Mouse (Mus musculus) layer of hippocampus, adult 8-10 months (tissue): ENCODE measurements around the gene Kif6. TPM values are rescaled to one million over a fixed set of nuclear protein-coding genes. Genes with fewer than 3 reads are reported as not detected.
A peak's percentile ranks its signal among the peaks of the same experiment; 100 is the strongest.

Experiments
- DNase-seq, 2 experiments: peaks; one replicate each; pipeline ENCODE4 v3.0.0; 2022; ENCODE audit warnings: low spot score in 2 of 2
- total RNA-seq, 4 experiments: library from RNA; stranded (reverse); gene quantifications; 2 replicates each; pipeline ENCODE4 v1.2.4; 2022

The Kif6 gene
- total RNA-seq, 4 experiments from 2014 or later: 4.5 to 8.3 (median 5.8) TPM

DNA sequence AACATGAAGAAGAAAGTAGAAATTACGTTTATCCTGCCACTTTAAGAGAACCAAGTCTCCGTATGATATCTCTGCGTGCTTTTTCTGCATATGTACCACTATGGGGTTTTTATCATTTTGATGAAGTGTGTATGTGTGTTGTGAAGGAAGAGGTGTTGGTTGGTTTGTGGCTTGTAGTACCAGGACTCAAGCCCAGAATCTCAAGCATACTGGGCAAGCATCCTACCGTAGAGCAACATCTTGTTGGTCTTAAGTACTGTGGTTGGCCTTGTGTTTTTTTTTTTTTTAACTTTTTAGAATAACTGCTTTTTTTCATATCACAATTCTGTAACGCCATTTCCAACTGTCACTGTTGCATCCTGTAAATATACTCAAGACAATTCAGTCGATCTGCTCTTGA lies 277.5 kb downstream of the Kif6 start:
- DNase-seq: no peak

- no peak for DNase-seq
Observed at GRCm38 (mm10) chr17:49894471-49894870, 279.5 kb downstream of the Kif6 start.

DNA sequence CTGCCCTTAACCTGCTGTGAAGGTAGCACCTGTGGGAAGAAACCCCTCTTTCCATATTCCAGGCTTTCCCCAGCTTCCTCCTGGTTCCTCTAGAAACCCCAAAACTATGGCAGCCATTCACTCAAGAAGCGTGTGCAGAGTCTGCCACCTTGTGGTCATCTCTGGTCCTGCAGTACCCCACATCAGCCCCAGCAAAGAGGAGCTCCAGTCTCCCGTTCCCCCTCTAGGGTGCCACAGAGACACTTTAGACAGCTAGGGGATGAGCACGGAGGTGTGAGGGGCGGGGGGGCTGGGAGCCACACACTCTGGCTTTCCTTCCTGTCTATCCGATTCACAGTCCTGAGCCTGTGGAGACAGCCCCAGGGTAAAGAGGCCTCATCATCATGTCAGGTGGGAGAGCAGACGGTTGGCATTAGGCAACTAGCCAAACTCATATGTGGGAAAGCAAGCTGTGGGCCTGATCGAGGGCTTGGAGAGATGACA lies 284.0 kb downstream of the Kif6 start:
- peak; percentile 74 to 92 for DNase-seq

- no peak for DNase-seq
Observed at GRCm38 (mm10) chr17:49902613-49903012, 287.7 kb downstream of the Kif6 start.

DNA sequence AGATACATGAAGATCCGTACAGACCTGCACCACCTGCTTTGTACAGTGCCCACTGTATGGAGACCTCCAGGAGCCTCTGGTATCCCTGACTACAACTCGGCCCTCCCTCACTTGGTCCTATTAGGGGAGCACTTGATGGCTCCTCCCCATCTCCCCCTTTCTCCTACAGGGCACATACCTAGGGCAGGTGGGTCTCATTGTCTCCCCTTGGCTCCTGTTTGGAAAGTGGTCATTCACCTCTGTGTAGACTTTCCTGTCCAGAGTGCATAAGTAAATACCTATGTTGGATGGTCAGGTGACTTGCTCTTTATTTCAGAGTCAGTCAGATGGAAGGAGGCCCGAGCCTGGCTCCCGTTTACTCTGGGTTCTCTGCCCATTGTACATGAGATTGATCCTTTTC lies 308.5 kb downstream of the Kif6 start:
- DNase-seq: no peak

DNA sequence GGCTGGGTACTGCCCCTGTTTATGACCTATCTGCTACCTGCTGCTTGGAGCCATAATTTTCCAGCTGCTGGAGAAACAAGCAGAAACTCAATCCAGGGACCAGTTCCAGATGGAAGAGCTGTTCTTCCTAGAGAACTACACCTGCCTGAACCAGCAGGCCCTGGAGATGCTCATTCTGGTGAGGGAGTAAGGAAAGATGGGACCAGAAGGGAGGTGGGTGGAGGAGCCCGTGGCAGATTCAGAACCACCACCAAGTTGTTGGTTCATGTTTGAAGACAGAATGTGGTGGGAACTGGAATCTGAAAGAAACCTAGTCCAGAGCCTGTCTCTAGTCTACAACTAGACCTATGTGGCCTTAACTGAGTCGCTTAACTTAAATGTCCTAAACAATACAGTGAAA lies 312.7 kb downstream of the Kif6 start:
- peak; percentile 17 to 26 for DNase-seq

- no peak for DNase-seq
Observed at GRCm38 (mm10) chr17:49933806-49934205, 318.9 kb downstream of the Kif6 start.

- DNase-seq: no peak
Observed at GRCm38 (mm10) chr17:49934586-49934985, 319.6 kb downstream of the Kif6 start.

DNA sequence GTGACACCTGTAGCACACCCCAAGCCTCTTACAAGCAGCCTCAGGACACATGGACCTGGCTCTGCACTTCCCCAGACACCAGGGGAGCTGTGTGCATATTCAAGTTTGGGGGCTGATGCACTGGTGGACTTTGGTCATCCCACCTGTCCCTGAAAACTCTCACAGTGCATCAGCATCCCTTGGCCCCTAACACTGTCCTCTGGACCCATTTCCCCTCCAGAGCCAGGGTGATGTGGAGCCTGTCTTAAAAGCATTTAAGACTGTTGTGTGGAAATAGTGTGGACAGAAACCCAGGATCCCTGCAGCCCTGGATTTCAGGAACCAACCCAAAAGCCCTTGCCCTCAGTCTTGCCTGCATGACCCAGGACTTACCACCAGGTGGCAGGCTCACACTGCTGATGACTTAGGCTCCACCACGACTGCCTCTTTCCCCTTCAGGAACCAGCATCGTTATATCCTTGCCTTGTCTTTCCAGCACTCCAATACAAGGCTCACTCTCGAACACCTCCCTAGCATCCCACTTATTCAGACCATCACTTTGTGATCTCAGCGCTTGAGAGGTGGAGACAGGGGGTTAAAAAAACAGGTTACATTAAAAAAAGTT lies 320.8 kb downstream of the Kif6 start:
- peak; percentile 61 to 82 for DNase-seq

DNA sequence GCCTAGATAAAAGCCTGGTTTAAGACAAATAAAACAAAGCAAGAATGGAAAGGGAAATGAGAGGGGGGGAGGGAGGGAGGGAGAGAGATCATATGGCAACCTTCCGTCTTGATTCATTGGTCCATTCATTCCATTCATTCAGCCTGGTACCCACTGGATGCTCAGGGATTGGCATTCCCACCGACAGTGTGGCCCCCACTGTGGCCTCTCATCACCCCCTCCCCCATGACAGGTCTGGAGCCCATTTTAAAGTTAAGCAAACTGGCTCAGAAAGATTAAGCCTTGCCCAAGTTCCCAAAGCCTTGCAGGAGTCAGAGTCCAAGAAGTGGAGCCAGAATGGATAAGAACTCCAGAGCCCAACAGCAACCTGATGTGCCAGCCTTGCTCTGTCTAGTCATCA lies 321.3 kb downstream of the Kif6 start:
- DNase-seq: no peak

GRCm38 (mm10) chr17:49939146-49939545 lies 324.2 kb downstream of the Kif6 start:
- no peak for DNase-seq

GRCm38 (mm10) chr17:49942674-49943073 lies 327.7 kb downstream of the Kif6 start:
- no peak for DNase-seq

DNA sequence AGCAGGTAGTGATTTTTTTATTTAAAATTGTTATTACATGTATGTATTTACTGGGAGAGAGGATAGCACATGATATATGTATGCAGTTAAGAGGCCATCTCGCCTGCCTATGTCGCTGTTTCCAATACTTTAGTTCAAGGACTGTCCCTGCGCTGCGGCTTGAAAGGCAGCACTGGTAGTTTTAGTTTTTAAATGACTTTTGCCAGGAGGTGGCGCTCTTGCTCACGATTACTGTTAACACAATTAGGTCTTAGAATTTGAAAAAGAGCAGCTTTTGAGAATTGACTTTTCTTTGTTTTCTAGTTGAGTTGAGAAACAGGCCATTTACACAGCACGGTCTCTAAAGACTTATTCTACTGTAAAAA lies 336.5 kb downstream of the Kif6 start:
- peak; percentile 58 to 87 for DNase-seq

DNA sequence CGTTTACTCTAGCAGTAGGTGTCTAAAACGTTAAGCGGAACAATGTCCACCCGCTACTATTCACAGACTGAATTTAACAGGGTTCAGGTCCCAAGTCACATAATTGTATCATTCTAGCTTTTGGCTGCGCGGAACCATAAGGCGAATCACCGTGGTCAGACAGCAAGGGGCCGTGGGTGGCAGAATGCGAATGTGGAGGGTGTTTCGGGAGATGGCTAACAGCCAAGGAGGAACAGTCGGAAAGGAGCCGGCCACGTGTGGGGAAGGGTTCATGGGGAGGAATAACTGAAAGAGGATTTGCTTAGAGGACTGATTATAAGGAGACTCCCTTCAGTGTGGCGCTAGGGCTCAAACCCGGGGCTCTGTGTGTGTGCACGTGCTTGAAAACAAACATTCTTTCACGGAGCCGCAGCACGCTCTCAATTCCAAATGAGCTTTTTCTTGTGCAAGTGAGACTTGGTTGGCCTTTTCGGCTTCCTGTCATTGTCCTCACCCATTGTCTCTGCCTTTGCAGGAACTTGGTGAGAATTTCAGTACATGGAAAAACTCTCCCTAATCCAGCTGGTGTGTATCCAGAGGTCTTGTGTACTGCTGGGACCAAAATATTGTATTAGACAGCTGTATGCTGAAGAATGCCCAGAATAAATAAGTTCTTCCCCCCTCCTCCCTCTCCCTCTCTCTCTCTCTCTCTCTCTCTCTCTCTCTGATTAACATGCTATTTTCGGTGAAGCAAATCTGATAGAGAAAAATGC lies 337.1 kb downstream of the Kif6 start:
- DNase-seq: no peak

DNA sequence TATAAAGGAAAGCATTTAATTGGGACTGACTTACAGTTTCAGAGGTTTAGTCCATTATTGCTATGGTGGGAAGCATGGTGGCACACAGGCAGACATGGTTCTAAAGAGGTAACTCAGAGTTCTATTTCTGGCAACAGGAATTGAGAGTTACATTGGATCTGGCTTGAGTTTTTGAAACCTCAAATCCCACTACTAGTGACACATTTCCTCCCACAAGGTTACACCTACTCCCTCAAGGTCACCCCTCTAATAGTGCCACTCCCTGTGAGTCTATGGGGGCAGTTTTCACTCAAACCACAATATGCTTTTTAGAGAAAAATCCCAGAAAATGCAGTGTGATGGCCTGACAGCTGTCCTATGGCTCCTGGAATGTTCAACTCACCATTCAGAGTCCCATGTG lies 344.1 kb downstream of the Kif6 start:
- no peak for DNase-seq

Other genes with a start within 250 kb of the Kif6 start
- 10 to 100 TPM; 14.6 to 19.1 (median 17.0) TPM for gene Mocs1, start 186.8 kb upstream of the Kif6 start, total RNA-seq
- 10 to 100 TPM; 66.2 to 85.4 (median 78.1) TPM for gene Daam2, start 50.8 kb upstream of the Kif6 start, total RNA-seq